ENCODE assay signal across 18 mouse cellular contexts in genomic region chr3:115905567-115905966, GRCm38 (mm10). TPM values are rescaled to one million over a fixed set of nuclear protein-coding genes. Genes with fewer than 3 reads are reported as not detected.
DNase-seq lines count a peak whose midpoint lies in the region; ATAC-seq and TF ChIP-seq lines count a peak whose summit lies in the region.
"Had no signal": no experiment of that assay in that cellular context is flagged by ENCODE, and none has a peak within 500 bp of the region (broad histone marks: within the 10 kb centered on the region; RNA-seq: fewer than 3 reads in every experiment).

No protein-coding gene starts in this region.

- WGBS in midbrain, postnatal 0 days = 89% methylated on average over 4 of the region's 4 CpGs
- over 99% methylated on average over 4 of the region's 4 CpGs for WGBS in midbrain, embryonic 14.5 days
- WGBS in neural tube, embryonic 13.5 days = 75% methylated on average over 4 of the region's 4 CpGs
- 73% methylated on average over 4 of the region's 4 CpGs for WGBS in neural tube, embryonic 14.5 days

- no peak overlapping the region for H3K4me3 ChIP-seq in midbrain, postnatal 0 days (ENCODE audit: low read depth, low read length)
- H3K4me3 ChIP-seq in midbrain, embryonic 14.5 days (replicated peaks; ENCODE audit: low read depth, low read length) = no peak overlapping the region
- no peak overlapping the region for H3K4me3 ChIP-seq in neural tube, embryonic 13.5 days
- H3K4me3 ChIP-seq in neural tube, embryonic 14.5 days (ENCODE audit: low read depth, low read length) = no peak overlapping the region
- H3K4me3 ChIP-seq: embryonic facial prominence, embryonic 10.5 days; embryonic facial prominence, embryonic 12.5 days; forebrain, embryonic 13.5 days; forebrain, embryonic 15.5 days had no signal

- H3K9me3 ChIP-seq in midbrain, postnatal 0 days (ENCODE audit: low read length) = no peaks in the 10 kb centered on the region
- no peaks in the 10 kb centered on the region for H3K9me3 ChIP-seq in midbrain, embryonic 14.5 days (ENCODE audit: control insufficient read depth, low read length)
- no peaks in the 10 kb centered on the region for H3K9me3 ChIP-seq in neural tube, embryonic 13.5 days
- no peaks in the 10 kb centered on the region for H3K9me3 ChIP-seq in neural tube, embryonic 14.5 days (ENCODE audit: control insufficient read depth, low read length)
- H3K9me3 ChIP-seq: embryonic facial prominence, embryonic 10.5 days; embryonic facial prominence, embryonic 12.5 days; forebrain, embryonic 13.5 days; forebrain, embryonic 15.5 days had no signal

- H3K4me1 ChIP-seq in midbrain, postnatal 0 days (ENCODE audit: insufficient read depth, low read length) = no peaks in the 10 kb centered on the region
- no peaks in the 10 kb centered on the region for H3K4me1 ChIP-seq in midbrain, embryonic 14.5 days (ENCODE audit: control insufficient read depth, insufficient read depth, low read length)
- H3K4me1 ChIP-seq in neural tube, embryonic 13.5 days (replicated peaks) = no peaks in the 10 kb centered on the region
- no peaks in the 10 kb centered on the region for H3K4me1 ChIP-seq in neural tube, embryonic 14.5 days (ENCODE audit: control insufficient read depth, insufficient read depth, low read length)
- H3K4me1 ChIP-seq: embryonic facial prominence, embryonic 10.5 days; embryonic facial prominence, embryonic 12.5 days; forebrain, embryonic 13.5 days; forebrain, embryonic 15.5 days had no signal

- no peak overlapping the region for H3K27ac ChIP-seq in midbrain, postnatal 0 days (ENCODE audit: low read depth, low read length)
- no peak overlapping the region for H3K27ac ChIP-seq in midbrain, embryonic 14.5 days (replicated peaks; ENCODE audit: low read depth, low read length)
- peak overlapping the region; percentile 7; the same call in 1 of the 2 replicates for H3K27ac ChIP-seq in neural tube, embryonic 13.5 days (replicated peaks)
- peak overlapping the region; percentile 12; the same call in 1 of the 2 replicates for H3K27ac ChIP-seq in neural tube, embryonic 14.5 days (ENCODE audit: low read depth, low read length)
- H3K27ac ChIP-seq: embryonic facial prominence, embryonic 10.5 days; embryonic facial prominence, embryonic 12.5 days; forebrain, embryonic 13.5 days; forebrain, embryonic 15.5 days had no signal

- H3K4me2 ChIP-seq in midbrain, postnatal 0 days (ENCODE audit: low read depth, low read length, poor library complexity, severe bottlenecking) = no peak overlapping the region
- H3K4me2 ChIP-seq in midbrain, embryonic 14.5 days (ENCODE audit: low read length) = no peak overlapping the region
- no peak overlapping the region for H3K4me2 ChIP-seq in neural tube, embryonic 13.5 days
- H3K4me2 ChIP-seq in neural tube, embryonic 14.5 days (ENCODE audit: low read depth, low read length) = no peak overlapping the region
- H3K4me2 ChIP-seq: embryonic facial prominence, embryonic 12.5 days; forebrain, embryonic 13.5 days; forebrain, embryonic 15.5 days had no signal

- H3K27me3 ChIP-seq in midbrain, postnatal 0 days (ENCODE audit: insufficient read depth, low read length) = no peaks in the 10 kb centered on the region
- no peaks in the 10 kb centered on the region for H3K27me3 ChIP-seq in midbrain, embryonic 14.5 days (ENCODE audit: control insufficient read depth, insufficient read depth, low read length)
- no peaks in the 10 kb centered on the region for H3K27me3 ChIP-seq in neural tube, embryonic 13.5 days
- H3K27me3 ChIP-seq in neural tube, embryonic 14.5 days (ENCODE audit: control insufficient read depth, insufficient read depth, low read length) = no peaks in the 10 kb centered on the region
- H3K27me3 ChIP-seq: embryonic facial prominence, embryonic 12.5 days; forebrain, embryonic 13.5 days; forebrain, embryonic 15.5 days had no signal

- no peak for TF ChIP-seq CTCF in midbrain, postnatal 0 days (IDR thresholded peaks at IDR 0.05)

- H3K36me3 ChIP-seq in midbrain, postnatal 0 days (ENCODE audit: insufficient read depth, low read length) = peaks cover 4% of the 10 kb centered on the region; the same call in 1 of the 2 replicates
- H3K36me3 ChIP-seq in midbrain, embryonic 14.5 days (ENCODE audit: control insufficient read depth, insufficient read depth, low read length) = peaks cover 12% of the 10 kb centered on the region; the same call in 1 of the 2 replicates
- H3K36me3 ChIP-seq in neural tube, embryonic 13.5 days = peaks cover 21% of the 10 kb centered on the region
- peaks cover 4% of the 10 kb centered on the region; the same call in 1 of the 2 replicates for H3K36me3 ChIP-seq in neural tube, embryonic 14.5 days (ENCODE audit: control insufficient read depth, insufficient read depth, low read length)

- DNase-seq in midbrain, postnatal 0 days (ENCODE audit: low spot score) = no peak
- no peak for DNase-seq in midbrain, embryonic 14.5 days
- no peak for DNase-seq in frontal cortex, adult 2 months (ENCODE audit: extremely low spot score in 1 of 2, low spot score in 1 of 2)
- no peak for DNase-seq in adipocyte (ENCODE audit: low spot score)
- DNase-seq: adrenal gland, adult 8-10 months; adrenal gland, postnatal 14 days; adrenal gland, postnatal 36 days; cerebellum, adult 11-12 months; cerebellum, adult 2 months; cerebellum, adult 9-10 months; cerebellum, postnatal 10 days; cerebellum, postnatal 25 days had no signal

- ATAC-seq in midbrain, postnatal 0 days (ENCODE audit: low FRiP score) = 0 out of 2 replicates have a peak, but pooled peaks have one; percentile 34
- ATAC-seq in midbrain, embryonic 14.5 days (ENCODE audit: low FRiP score, low TSS enrichment) = no peak
- peak; percentile 50; the same call in 1 of the 2 replicates for ATAC-seq in neural tube, embryonic 13.5 days (ENCODE audit: low read depth)
- ATAC-seq in neural tube, embryonic 14.5 days (ENCODE audit: low read depth) = peak; percentile 44; the same call in 1 of the 2 replicates
- ATAC-seq: forebrain, embryonic 13.5 days; forebrain, embryonic 15.5 days had no signal

- H3K9ac ChIP-seq in midbrain, postnatal 0 days (replicated peaks; ENCODE audit: low read length, poor library complexity, severe bottlenecking) = no peak overlapping the region
- no peak overlapping the region for H3K9ac ChIP-seq in midbrain, embryonic 14.5 days (replicated peaks; ENCODE audit: low read length)
- no peak overlapping the region for H3K9ac ChIP-seq in neural tube, embryonic 13.5 days
- no peak overlapping the region for H3K9ac ChIP-seq in neural tube, embryonic 14.5 days (replicated peaks; ENCODE audit: low read depth, low read length)
- H3K9ac ChIP-seq: embryonic facial prominence, embryonic 12.5 days; forebrain, embryonic 13.5 days; forebrain, embryonic 15.5 days had no signal

RNA-seq across cellular contexts. Expression of gene Dph5, which starts 17.9 kb away (rescaled TPM):
- 9.3 and 14.5 TPM in 2 replicates for total RNA-seq in midbrain, postnatal 0 days (2014; rRNA removed)
- 18.3 and 19.7 TPM in 2 replicates for polyA plus RNA-seq in midbrain, postnatal 0 days (2015; fragmentation: Nextera tagmentation; extraction: Ambion mirVana)
- 24.2 and 25.0 TPM in 2 replicates for polyA plus RNA-seq in midbrain, embryonic 14.5 days (2014; fragmentation: Nextera tagmentation; extraction: Ambion mirVana)
- 28.5 and 29.6 TPM in 2 replicates for polyA plus RNA-seq in neural tube, embryonic 13.5 days (2015; fragmentation: Nextera tagmentation; extraction: Ambion mirVana)
- 29.2 and 33.0 TPM in 2 replicates for polyA plus RNA-seq in neural tube, embryonic 14.5 days (2014; fragmentation: Nextera tagmentation; extraction: Ambion mirVana)
- polyA plus RNA-seq in frontal cortex, adult 2 months (2012; rRNA removed) = 13.4 and 14.5 TPM in 2 replicates

Comparison
In these comparisons a context has a peak if more than half of its experiments do, and no peak if none do; other contexts are left out.
1. H3K27ac ChIP-seq: peak in neural tube, embryonic 13.5 days (single experiment) and neural tube, embryonic 14.5 days (single experiment); none in midbrain, postnatal 0 days (single experiment) and midbrain, embryonic 14.5 days (single experiment).